Mouse (Mus musculus) adrenal gland, postnatal 36 days (tissue): ENCODE results near the gene Eif1b. TPM values are rescaled to one million over a fixed set of nuclear protein-coding genes. Genes with fewer than 3 reads are reported as not detected.

Experiments
- DNase-seq, 2 experiments: peaks; one replicate each; pipeline ENCODE4 v3.0.0; 2021; ENCODE audit warnings: mixed read lengths in 1 of 2
- long read RNA-seq, 2 experiments: library from polyadenylated mRNA; stranded (forward); transcript quantifications; one replicate each; pipeline ENCODE4 v2.0.0; 2021; ENCODE audit warnings: borderline sequencing depth in 2 of 2
- total RNA-seq, 2 experiments: library from RNA; stranded (reverse); gene quantifications; 2 replicates each; pipeline ENCODE4 v1.2.3; 2021

Gene Eif1b
- total RNA-seq, result 10 to 100 TPM; 64.2 to 67.7 TPM
- long read RNA-seq, experiment 1, transcript Eif1b-201 (4 exons, 1,035 nt), result major isoform, 89 of 94 reads
- long read RNA-seq, experiment 1, partial matches to known transcripts, result 5 of 94 reads
- long read RNA-seq, experiment 1, other reads (novel, unspliced or antisense), result 0 of 94 reads
- long read RNA-seq, experiment 2, transcript Eif1b-201 (4 exons, 1,035 nt), result major isoform, 47 of 47 reads
- long read RNA-seq, experiment 2, partial matches to known transcripts, result 0 of 47 reads
- long read RNA-seq, experiment 2, other reads (novel, unspliced or antisense), result 0 of 47 reads

GRCm38 (mm10) chr9:120492010-120492399 is at the start of gene Eif1b:
Eif1b (plus strand) TSS chr9:120492232.
- peak in 1 of 2 experiments; percentile 1 for DNase-seq

- DNase-seq, result no peak
Observed at GRCm38 (mm10) chr9:120444642-120445041, 47.4 kb upstream of the Eif1b start.

GRCm38 (mm10) chr9:120449696-120450329 is 42.2 kb upstream of the Eif1b start:
- no peak for DNase-seq

GRCm38 (mm10) chr9:120455768-120456655 is 36.0 kb upstream of the Eif1b start:
- DNase-seq, result no peak

- DNase-seq, result no peak
Observed at GRCm38 (mm10) chr9:120470431-120470830, 21.6 kb upstream of the Eif1b start.

GRCm38 (mm10) chr9:120481644-120482043 is 10.4 kb upstream of the Eif1b start:
- DNase-seq, result no peak

- DNase-seq, result no peak
Observed at GRCm38 (mm10) chr9:120482382-120482781, 9.7 kb upstream of the Eif1b start.

GRCm38 (mm10) chr9:120483101-120483500 is 8.9 kb upstream of the Eif1b start:
- no peak for DNase-seq

GRCm38 (mm10) chr9:120487076-120487475 is 5.0 kb upstream of the Eif1b start:
- DNase-seq, result peak; percentile 58 to 64

GRCm38 (mm10) chr9:120491509-120491908 is 523 bp upstream of the Eif1b start:
- DNase-seq, result no peak

- peak; percentile 82 to 91 for DNase-seq
Observed at GRCm38 (mm10) chr9:120492400-120493351, 644 bp downstream of the Eif1b start.

GRCm38 (mm10) chr9:120493781-120494180 is 1.7 kb downstream of the Eif1b start:
- no peak for DNase-seq

GRCm38 (mm10) chr9:120496691-120497090 is 4.7 kb downstream of the Eif1b start:
- peak; percentile 58 to 69 for DNase-seq

GRCm38 (mm10) chr9:120497983-120498382 is 6.0 kb downstream of the Eif1b start:
- no peak for DNase-seq

GRCm38 (mm10) chr9:120501191-120501902 is 9.3 kb downstream of the Eif1b start:
- DNase-seq, result no peak

- DNase-seq, result peak; percentile 72 to 77
Observed at GRCm38 (mm10) chr9:120502013-120502412, 10.0 kb downstream of the Eif1b start.

GRCm38 (mm10) chr9:120504423-120504822 is 12.4 kb downstream of the Eif1b start:
- DNase-seq, result no peak

- DNase-seq, result peak; percentile 17 to 44
Observed at GRCm38 (mm10) chr9:120511781-120512180, 19.7 kb downstream of the Eif1b start.

GRCm38 (mm10) chr9:120516720-120517119 is 24.7 kb downstream of the Eif1b start:
- DNase-seq, result no peak

GRCm38 (mm10) chr9:120518946-120519345 is 26.9 kb downstream of the Eif1b start:
- no peak for DNase-seq
